Mouse (Mus musculus) limb, embryonic 15.5 days (tissue): ENCODE data around the gene Mr1. TPM values are rescaled to one million over a fixed set of nuclear protein-coding genes. Genes with fewer than 3 reads are reported as not detected.

Source experiments
- polyA plus RNA-seq: library from polyadenylated mRNA; unstranded; fragments of >200 nt; fragmentation: Nextera tagmentation; extraction: Ambion mirVana; gene quantifications from 2 replicates; pipeline ENCODE4 v1.2.1, GENCODE M21; 2015

Mr1 gene
- polyA plus RNA-seq, 1 experiment from 2014 or later = 9.6 TPM

Other genes starting within 250 kb of the Mr1 start
- gene Ier5, start 47.2 kb downstream of the Mr1 start, polyA plus RNA-seq = 5.5 and 7.1 TPM in 2 replicates
- 64.2 and 86.1 TPM in 2 replicates for gene Stx6, start 11.9 kb upstream of the Mr1 start, polyA plus RNA-seq
- gene BC034090, start 97.6 kb upstream of the Mr1 start, polyA plus RNA-seq = 6.0 and 6.1 TPM in 2 replicates